Mouse (Mus musculus) forebrain, postnatal 0 days (tissue): ENCODE measurements at regions not wholly inside any gene's neighbourhood (a gene's known extent, or its start where the extent isn't known, plus 50 kb on each side); places are given as distances from the start of the nearest gene placed in this dataset.

Source experiments
- ATAC-seq: fragments of 200-750 bp; cut with Nextera tagmentation; 2 replicates; pipeline ENCODE4 v1.8.0; 2017; ENCODE audit warnings: mild to moderate bottlenecking, moderate library complexity
- DNase-seq: peaks from one replicate; pipeline ENCODE4 v3.0.0-alpha.2; 2015
- H3K27ac ChIP-seq: fragments of 300-500 bp; sonication (generic); 2 replicates; pipeline ENCODE4 v1.5.1; 2014; ENCODE audit warnings: low read depth, mild to moderate bottlenecking, antibody characterized with exemption, low read length, moderate library complexity, mixed read lengths
- H3K27me3 ChIP-seq: fragments of 300-500 bp; sonication (generic); 2 replicates; pipeline ENCODE4 v1.6.1; 2014; ENCODE audit warnings: mild to moderate bottlenecking, low read length, mixed read lengths; ENCODE audit not compliant: insufficient read depth
- H3K36me3 ChIP-seq: fragments of 300-500 bp; sonication (generic); 2 replicates; pipeline ENCODE4 v1.6.1; 2014; ENCODE audit warnings: mild to moderate bottlenecking, moderate library complexity; ENCODE audit not compliant: insufficient read depth
- H3K4me1 ChIP-seq: fragments of 300-500 bp; sonication (generic); 2 replicates; pipeline ENCODE4 v1.6.1; 2014; ENCODE audit warnings: antibody characterized with exemption; ENCODE audit not compliant: insufficient read depth
- H3K4me2 ChIP-seq: fragments of 300-500 bp; sonication (generic); 2 replicates; pipeline ENCODE4 v1.6.1; 2014; ENCODE audit warnings: low read depth, mild to moderate bottlenecking, moderate library complexity
- H3K4me3 ChIP-seq: fragments of 300-500 bp; sonication (generic); 2 replicates; pipeline ENCODE4 v1.5.1; 2014; ENCODE audit warnings: low read depth, low read length, mixed read lengths
- H3K9ac ChIP-seq: fragments of 300-500 bp; sonication (generic); 2 replicates; pipeline ENCODE4 v1.6.1; 2014; ENCODE audit warnings: mild to moderate bottlenecking
- H3K9me3 ChIP-seq: fragments of 300-500 bp; sonication (generic); 2 replicates; pipeline ENCODE4 v1.6.1; 2016; ENCODE audit warnings: low read length
- CTCF ChIP-seq: sonication (generic); IDR thresholded peaks from 2 replicates; pipeline ENCODE4 v1.5.1; 2016; ENCODE audit warnings: antibody characterized with exemption, control low read depth, low read depth
- WGBS: fragments of 180-500 bp; shearing (Covaris S2); extraction: QIAGEN DNeasy Blood & Tissue Kit; methylation state at CpG from one replicate; pipeline ENCODE4 v1.1.7; 2014; 5-methylcytosine and 5-hydroxymethylcytosine counted together

DNA sequence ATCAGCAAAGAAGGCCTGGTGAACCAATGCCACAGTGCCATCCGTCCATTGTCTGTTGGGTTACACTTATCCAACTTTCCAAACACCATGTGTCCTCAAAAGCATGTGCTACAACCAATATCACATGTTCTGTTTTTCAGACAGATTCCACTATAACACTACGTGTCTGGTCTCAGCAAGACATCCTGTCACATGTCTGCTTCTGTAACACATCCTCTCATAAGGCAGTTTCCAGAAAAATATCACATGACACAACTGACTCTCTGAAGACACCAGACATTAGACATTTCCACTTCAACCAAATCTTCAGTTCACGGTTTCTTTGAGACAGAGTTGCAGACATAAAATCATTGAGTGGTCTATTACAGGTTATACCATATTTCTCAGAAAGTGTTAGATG lies 1381.3 kb upstream of the Sel1l start:
- H3K36me3 ChIP-seq, result no peaks in the 10 kb centered on the region
- WGBS, result 84% methylated on average over 3 of the region's 3 CpGs
- no peaks in the 10 kb centered on the region for H3K27me3 ChIP-seq
- H3K9ac ChIP-seq, result no peak overlapping the region
- H3K4me3 ChIP-seq, result no peak overlapping the region
- TF ChIP-seq CTCF, result no peak
- DNase-seq (no peak), ATAC-seq (no peak)
- no peaks in the 10 kb centered on the region for H3K9me3 ChIP-seq
- no peaks in the 10 kb centered on the region for H3K4me1 ChIP-seq
- H3K4me2 ChIP-seq, result no peak overlapping the region
- no peak overlapping the region for H3K27ac ChIP-seq

DNA sequence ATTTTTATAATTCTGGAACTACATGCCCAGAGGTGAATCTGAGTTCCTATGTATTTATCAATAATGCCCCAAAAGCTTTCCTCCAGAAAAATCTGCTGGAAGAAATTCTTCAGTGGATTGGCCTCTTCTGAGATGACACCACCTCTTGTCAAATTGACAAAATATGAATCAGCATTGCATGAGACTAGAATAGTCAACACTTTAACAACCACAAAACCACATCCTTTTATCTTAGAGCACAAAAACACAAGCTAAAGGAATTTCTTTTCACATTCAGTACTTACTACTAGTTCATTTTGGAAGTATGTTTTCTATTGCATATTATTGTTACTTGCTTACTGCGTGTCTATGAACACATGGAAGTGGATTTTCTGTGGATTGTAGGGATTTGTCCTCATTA lies 1377.9 kb upstream of the Sel1l start:
- H3K4me3 ChIP-seq, result no peak overlapping the region
- H3K9me3 ChIP-seq, result no peaks in the 10 kb centered on the region
- no peak for ATAC-seq
- no peak overlapping the region for H3K4me2 ChIP-seq
- H3K4me1 ChIP-seq, result no peaks in the 10 kb centered on the region
- no peak overlapping the region for H3K9ac ChIP-seq
- 97% methylated on average over 1 of the region's 1 CpGs for WGBS
- DNase-seq, result no peak
- no peaks in the 10 kb centered on the region for H3K27me3 ChIP-seq
- TF ChIP-seq CTCF, result no peak
- no peak overlapping the region for H3K27ac ChIP-seq
- H3K36me3 ChIP-seq, result no peaks in the 10 kb centered on the region

DNA sequence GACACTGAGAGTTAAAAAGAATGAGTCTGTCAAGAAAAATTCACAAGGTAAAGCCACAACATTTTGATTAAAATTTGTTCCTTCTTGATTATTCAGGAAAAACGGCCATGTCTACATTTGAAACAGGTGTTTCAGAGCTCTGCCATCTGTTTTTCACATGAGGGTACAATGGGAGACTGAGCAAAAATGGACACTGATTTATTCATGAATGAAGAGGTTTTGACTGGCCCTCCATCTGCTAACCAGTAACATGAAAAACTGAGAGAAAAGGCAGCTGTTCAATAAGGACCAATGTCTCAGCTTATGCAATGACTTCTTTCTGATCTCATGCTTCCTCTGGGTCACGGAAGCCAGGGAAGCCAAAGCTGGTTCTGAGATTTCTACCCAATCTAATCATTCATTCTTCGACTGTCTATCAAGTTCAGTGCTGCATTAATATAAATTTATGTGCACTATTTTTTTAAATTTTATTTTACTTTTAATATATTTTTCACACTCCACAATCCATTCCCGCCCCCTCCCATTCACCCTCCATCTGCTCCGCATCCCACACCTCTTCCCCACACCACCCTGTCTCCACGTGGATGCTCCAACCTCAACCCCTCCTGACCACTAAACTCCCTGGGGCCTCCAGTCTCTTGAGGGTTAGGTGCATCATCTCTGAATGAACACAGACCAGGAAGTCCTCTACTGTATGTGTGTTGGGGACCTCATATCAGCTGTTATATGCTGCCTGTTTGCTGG lies 1372.4 kb upstream of the Sel1l start:
- Histone ChIP-seq H3K27me3 (no peaks in the 10 kb centered on the region), H3K9me3 (no peaks in the 10 kb centered on the region), H3K9ac (no peak overlapping the region), H3K4me3 (no peak overlapping the region), H3K4me1 (no peaks in the 10 kb centered on the region), H3K36me3 (no peaks in the 10 kb centered on the region), H3K4me2 (no peak overlapping the region), H3K27ac (no peak overlapping the region)
- 54% methylated on average over 6 of the region's 6 CpGs for WGBS
- DNase-seq, result peak; percentile 64
- TF ChIP-seq CTCF, result no peak
- peak; percentile 77 for ATAC-seq

DNA sequence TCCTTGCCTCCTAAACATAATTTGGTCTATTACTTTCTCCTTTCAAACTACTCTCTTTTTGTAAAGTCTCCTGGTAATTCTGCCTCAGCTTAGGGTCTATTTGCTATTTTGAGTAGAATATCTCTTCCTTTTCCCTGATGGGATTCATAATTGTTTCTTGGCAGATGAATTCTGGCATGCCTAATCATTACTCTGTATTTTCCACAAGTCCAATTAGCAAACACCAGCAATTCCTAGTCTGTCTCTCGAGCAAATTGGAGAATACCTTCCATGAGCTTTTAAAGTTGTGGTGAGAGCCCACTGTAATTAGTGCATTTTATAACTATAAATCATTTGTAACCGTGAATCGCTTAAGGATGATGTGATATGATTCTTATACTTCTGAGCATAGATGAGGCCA lies 1358.6 kb upstream of the Sel1l start:
- Histone ChIP-seq H3K9ac (no peak overlapping the region), H3K9me3 (no peaks in the 10 kb centered on the region), H3K4me2 (no peak overlapping the region), H3K27ac (no peak overlapping the region), H3K4me1 (no peaks in the 10 kb centered on the region), H3K36me3 (no peaks in the 10 kb centered on the region), H3K4me3 (no peak overlapping the region), H3K27me3 (no peaks in the 10 kb centered on the region)
- TF ChIP-seq CTCF, result no peak
- DNase-seq (no peak), ATAC-seq (no peak)
- WGBS, result 67% methylated on average over 3 of the region's 3 CpGs

DNA sequence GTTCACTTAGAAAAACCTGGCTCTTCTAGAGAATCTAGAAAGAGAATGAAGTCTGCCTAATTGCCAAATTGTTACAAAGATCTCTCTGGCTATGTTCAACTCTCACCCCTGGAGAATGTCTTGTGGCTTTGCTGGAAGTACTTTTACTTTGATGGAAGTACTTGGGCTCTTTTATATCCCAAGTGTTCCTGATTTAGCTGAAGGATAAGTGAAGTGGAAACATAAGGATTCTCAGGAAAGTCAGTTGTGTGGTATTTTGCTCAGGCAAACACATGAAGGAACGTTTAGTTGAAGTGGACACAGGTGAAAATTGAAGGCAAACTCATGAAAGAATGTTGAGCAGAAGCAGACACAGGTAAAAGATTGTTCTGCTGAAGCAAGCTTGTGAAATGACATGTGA lies 1340.0 kb upstream of the Sel1l start:
- Histone ChIP-seq H3K36me3 (no peaks in the 10 kb centered on the region), H3K4me2 (no peak overlapping the region), H3K4me3 (no peak overlapping the region), H3K9ac (no peak overlapping the region), H3K27ac (no peak overlapping the region), H3K27me3 (no peaks in the 10 kb centered on the region), H3K9me3 (no peaks in the 10 kb centered on the region), H3K4me1 (no peaks in the 10 kb centered on the region)
- no peak for TF ChIP-seq CTCF
- no peak for ATAC-seq
- no peak for DNase-seq
- WGBS, result 66% methylated on average over 1 of the region's 1 CpGs

DNA sequence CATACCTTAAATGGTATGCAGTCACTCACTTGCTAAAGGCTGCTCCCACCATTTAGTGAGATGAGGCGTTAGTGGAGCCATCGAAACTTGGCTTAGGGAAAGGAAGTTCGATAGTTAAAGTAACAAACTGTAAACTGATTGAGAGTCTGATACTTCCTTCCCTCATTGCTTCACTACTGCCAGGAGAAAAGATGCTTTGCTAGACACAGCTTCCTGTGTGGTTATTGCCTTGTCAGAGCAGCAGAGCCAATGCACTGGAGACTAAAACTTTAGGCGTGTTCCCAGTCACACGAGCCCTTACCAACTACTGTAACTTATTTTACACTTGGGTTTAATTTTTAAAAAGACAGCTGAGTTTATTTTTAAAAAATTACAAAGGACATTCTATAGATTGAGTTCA lies 1324.8 kb upstream of the Sel1l start:
- WGBS, result 79% methylated on average over 5 of the region's 5 CpGs
- TF ChIP-seq CTCF, result no peak
- H3K4me2 ChIP-seq, result no peak overlapping the region
- no peak overlapping the region for H3K9ac ChIP-seq
- no peak overlapping the region for H3K4me3 ChIP-seq
- no peak for ATAC-seq
- H3K36me3 ChIP-seq, result no peaks in the 10 kb centered on the region
- no peak for DNase-seq
- H3K4me1 ChIP-seq, result no peaks in the 10 kb centered on the region
- H3K9me3 ChIP-seq, result no peaks in the 10 kb centered on the region
- no peak overlapping the region for H3K27ac ChIP-seq
- H3K27me3 ChIP-seq, result no peaks in the 10 kb centered on the region

DNA sequence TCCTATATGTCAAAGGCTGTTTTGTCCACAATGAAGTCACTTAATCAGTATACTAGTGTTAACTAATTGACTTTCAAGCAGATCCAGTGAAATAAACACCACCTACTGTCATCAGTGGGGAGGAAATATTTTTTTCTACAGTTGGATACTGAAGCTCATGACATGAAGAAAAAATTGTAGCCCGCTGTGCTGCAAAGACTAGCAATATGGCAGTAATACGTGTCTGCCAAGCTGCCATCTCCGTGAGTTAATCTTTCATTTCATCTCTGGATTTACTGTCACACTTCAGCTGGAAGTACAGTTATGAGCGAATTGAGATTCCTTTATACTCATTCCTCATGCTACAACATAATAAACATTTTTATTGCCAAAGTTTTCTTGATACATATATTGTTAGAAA lies 1311.3 kb upstream of the Sel1l start:
- no peak overlapping the region for H3K4me3 ChIP-seq
- no peaks in the 10 kb centered on the region for H3K9me3 ChIP-seq
- ATAC-seq (peak; percentile 84), DNase-seq (peak; percentile 61)
- TF ChIP-seq CTCF, result no peak
- H3K36me3 ChIP-seq, result no peaks in the 10 kb centered on the region
- no peaks in the 10 kb centered on the region for H3K27me3 ChIP-seq
- H3K4me1 ChIP-seq, result no peaks in the 10 kb centered on the region
- H3K9ac ChIP-seq, result no peak overlapping the region
- no peak overlapping the region for H3K4me2 ChIP-seq
- WGBS, result 60% methylated on average over 4 of the region's 4 CpGs
- no peak overlapping the region for H3K27ac ChIP-seq
